Mouse (Mus musculus) heart, embryonic 11.5 days (tissue): ENCODE data around the gene Gja8. TPM values are rescaled to one million over a fixed set of nuclear protein-coding genes. Genes with fewer than 3 reads are reported as not detected.
A peak's percentile ranks its signal among the peaks of the same experiment; 100 is the strongest.

ENCODE experiments used
- ATAC-seq: fragments of 200-750 bp; cut with Nextera tagmentation; replicated peaks from 2 replicates; pipeline ENCODE4 v1.8.0; 2017; ENCODE audit warnings: moderate library complexity; ENCODE audit not compliant: insufficient number of reproducible peaks, low FRiP score, low TSS enrichment
- H3K27ac ChIP-seq: fragments of 300-500 bp; sonication (generic); 2 replicates; pipeline ENCODE4 v1.5.1; 2014; ENCODE audit warnings: mild to moderate bottlenecking, low read depth, low read length
- H3K27me3 ChIP-seq: fragments of 300-500 bp; sonication (generic); 2 replicates; pipeline ENCODE4 v1.6.1; 2014; ENCODE audit warnings: mild to moderate bottlenecking, low read length, mixed read lengths; ENCODE audit not compliant: control insufficient read depth, insufficient read depth
- H3K36me3 ChIP-seq: fragments of 300-500 bp; sonication (generic); 2 replicates; pipeline ENCODE4 v1.6.1; 2014; ENCODE audit warnings: mild to moderate bottlenecking, low read length, moderate library complexity, mixed read lengths; ENCODE audit not compliant: control insufficient read depth, insufficient read depth
- H3K4me1 ChIP-seq: fragments of 300-500 bp; sonication (generic); 2 replicates; pipeline ENCODE4 v1.6.1; 2014; ENCODE audit warnings: low read length; ENCODE audit not compliant: control insufficient read depth, insufficient read depth
- H3K4me2 ChIP-seq: fragments of 300-500 bp; sonication (generic); 2 replicates; pipeline ENCODE4 v1.6.1; 2014; ENCODE audit warnings: mild to moderate bottlenecking, moderate library complexity
- H3K4me3 ChIP-seq: fragments of 300-500 bp; sonication (generic); 2 replicates; pipeline ENCODE4 v1.5.1; 2014; ENCODE audit warnings: low read depth, low read length
- H3K9ac ChIP-seq: fragments of 300-500 bp; sonication (generic); 2 replicates; pipeline ENCODE4 v1.6.1; 2014; ENCODE audit warnings: mild to moderate bottlenecking, low read depth, low read length, moderate library complexity
- H3K9me3 ChIP-seq: fragments of 300-500 bp; sonication (generic); replicated peaks from 2 replicates; pipeline ENCODE4 v1.6.1; 2016; ENCODE audit warnings: low read length; ENCODE audit not compliant: control insufficient read depth
- WGBS: fragments of 180-500 bp; shearing (Covaris S2); extraction: QIAGEN DNeasy Blood & Tissue Kit; methylation state at CpG from one replicate; pipeline ENCODE4 v1.1.7; 2014; ENCODE audit not compliant: insufficient replicate concordance; 5-methylcytosine and 5-hydroxymethylcytosine counted together
- polyA plus RNA-seq: library from polyadenylated mRNA; unstranded; fragments of >200 nt; fragmentation: Nextera tagmentation; extraction: Ambion mirVana; gene quantifications from 2 replicates; pipeline ENCODE4 v1.2.1, GENCODE M21; 2014

The Gja8 gene
- polyA plus RNA-seq, result not detected in 2 replicates

DNA sequence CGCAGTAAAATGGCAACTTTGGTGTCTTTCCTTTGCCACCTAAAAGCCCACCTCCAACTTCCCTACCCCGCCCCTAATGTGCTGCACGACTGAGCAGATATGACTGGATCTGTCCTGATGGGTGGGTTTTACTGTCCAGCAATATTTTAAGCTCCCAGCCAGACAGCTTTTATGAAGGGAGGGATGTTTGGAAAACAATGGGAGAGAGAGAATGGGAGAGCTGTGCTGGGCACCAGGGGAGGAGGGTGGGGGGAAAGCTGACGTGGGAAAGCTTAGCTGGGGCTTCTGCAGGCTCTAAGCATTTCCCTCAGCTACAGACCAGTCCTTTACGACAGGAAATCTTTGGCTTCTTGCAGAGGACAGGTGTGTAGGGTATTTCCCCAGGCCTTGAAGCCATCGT lies at the start of gene Gja8:
Gja8 (minus strand) TSS at position 101 of the 400 bp plus-strand sequence.
- Histone ChIP-seq H3K4me3 (no peak within 1 kb of the TSS), H3K9ac (no peak within 1 kb of the TSS), H3K27me3 (no peaks in the 10 kb centered on the region), H3K27ac (no peak within 1 kb of the TSS), H3K9me3 (no peaks in the 10 kb centered on the region), H3K36me3 (no peaks in the 10 kb centered on the region), H3K4me1 (peaks cover 2% of the 10 kb centered on the region; the same call in 1 of the 2 replicates), H3K4me2 (no peak within 1 kb of the TSS)
- no peak for ATAC-seq
- 62% methylated on average over 6 of the region's 6 CpGs for WGBS

DNA sequence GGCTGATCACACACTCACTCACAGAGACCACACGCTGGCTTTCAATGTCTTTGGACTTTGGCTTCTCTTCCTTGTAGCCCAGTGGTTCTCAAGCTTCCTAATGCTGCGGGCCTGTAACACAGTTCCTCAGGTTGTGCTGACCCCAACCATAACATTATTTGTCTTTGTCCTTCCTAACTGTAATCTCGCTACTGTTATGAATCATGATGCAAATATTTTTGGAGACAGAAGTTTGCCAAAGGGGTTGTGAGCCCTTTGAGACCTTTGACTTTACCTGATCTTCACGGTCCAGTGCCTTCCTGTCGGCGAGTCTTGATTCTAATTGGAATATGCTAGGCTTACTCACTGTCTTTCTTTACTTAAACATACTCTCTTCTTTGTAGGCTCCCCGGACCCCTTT lies 48.6 kb upstream of the Gja8 start:
- H3K4me1 ChIP-seq, result peaks cover 14% of the 10 kb centered on the region
- no peak overlapping the region for H3K27ac ChIP-seq
- H3K9me3 ChIP-seq, result no peaks in the 10 kb centered on the region
- WGBS, result 83% methylated on average over 7 of the region's 7 CpGs
- H3K4me2 ChIP-seq, result no peak overlapping the region
- ATAC-seq, result no peak
- no peak overlapping the region for H3K9ac ChIP-seq
- no peaks in the 10 kb centered on the region for H3K36me3 ChIP-seq
- no peak overlapping the region for H3K4me3 ChIP-seq
- H3K27me3 ChIP-seq, result no peaks in the 10 kb centered on the region

DNA sequence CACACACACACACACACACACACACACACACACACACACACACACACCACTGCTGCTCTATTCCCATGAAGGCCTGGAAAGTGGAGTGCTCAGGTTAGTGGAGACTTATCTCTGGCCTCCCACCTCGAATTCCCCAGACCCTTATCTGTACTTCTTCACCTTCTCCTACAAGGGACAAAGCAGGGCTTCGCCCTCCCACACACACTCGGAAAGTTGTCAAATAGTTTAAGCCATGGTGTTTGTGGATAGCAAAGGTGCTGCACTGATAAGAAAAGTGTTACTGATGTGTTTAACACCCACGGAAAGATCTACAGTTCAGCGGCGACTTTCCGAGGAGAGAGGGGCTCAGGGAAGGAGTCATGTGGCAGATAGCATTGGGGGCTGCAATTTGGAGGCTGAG lies 45.2 kb upstream of the Gja8 start:
- ATAC-seq, result peak; percentile 66
- no peak overlapping the region for H3K4me2 ChIP-seq
- no peak overlapping the region for H3K4me3 ChIP-seq
- H3K36me3 ChIP-seq, result no peaks in the 10 kb centered on the region
- peaks cover 14% of the 10 kb centered on the region for H3K4me1 ChIP-seq
- H3K27ac ChIP-seq, result peak overlapping the region; percentile 80
- H3K27me3 ChIP-seq, result no peaks in the 10 kb centered on the region
- no peaks in the 10 kb centered on the region for H3K9me3 ChIP-seq
- 4% methylated on average over 7 of the region's 7 CpGs for WGBS
- no peak overlapping the region for H3K9ac ChIP-seq

DNA sequence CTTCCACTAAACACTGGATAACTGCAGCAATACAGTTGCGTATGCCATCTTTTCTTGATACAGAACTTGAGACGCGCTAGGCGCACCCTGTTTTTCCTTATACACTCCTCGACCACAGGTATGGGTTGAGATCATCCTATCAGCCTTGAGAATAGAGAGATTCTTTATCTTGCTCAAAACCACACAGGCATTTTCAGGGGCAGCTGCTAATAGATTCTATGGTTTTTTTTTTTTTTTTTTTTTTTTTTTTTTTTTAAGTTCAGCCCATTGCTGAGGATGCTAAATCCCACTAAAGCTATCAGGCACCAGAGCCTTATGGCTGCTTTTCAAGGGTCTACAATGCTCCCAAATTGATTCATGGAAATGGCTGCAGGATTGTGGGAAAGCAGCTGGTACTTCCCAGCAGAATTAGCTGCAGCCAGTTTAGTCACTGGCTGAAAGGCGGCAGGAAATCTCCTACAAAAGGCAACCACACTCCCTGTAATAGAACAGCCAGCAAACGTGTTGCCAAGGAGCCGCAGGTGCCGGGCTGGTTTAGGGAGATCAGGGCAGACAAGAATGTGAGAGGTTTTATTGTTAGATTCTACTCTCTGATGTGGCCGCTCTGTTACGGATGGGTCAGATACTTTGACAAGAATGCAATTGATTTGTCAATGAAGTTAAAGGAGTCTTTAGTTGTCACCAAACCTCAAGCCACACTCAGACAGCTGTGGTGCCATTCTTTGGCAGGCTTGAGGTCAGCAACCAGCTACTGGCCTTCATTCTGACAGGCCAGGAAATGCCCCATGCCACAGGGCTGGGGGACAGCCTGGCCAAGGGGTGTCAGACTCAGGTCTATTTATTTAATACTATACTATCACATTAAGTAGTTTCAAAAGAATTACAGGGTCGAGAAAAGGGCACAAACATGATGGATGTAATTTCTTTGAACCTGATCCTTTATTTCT lies 37.5 kb upstream of the Gja8 start:
- no peak overlapping the region for H3K4me2 ChIP-seq
- no peak overlapping the region for H3K4me3 ChIP-seq
- H3K27me3 ChIP-seq, result no peaks in the 10 kb centered on the region
- no peak overlapping the region for H3K27ac ChIP-seq
- no peaks in the 10 kb centered on the region for H3K9me3 ChIP-seq
- WGBS, result 70% methylated on average over 12 of the region's 12 CpGs
- H3K36me3 ChIP-seq, result no peaks in the 10 kb centered on the region
- H3K9ac ChIP-seq, result no peak overlapping the region
- ATAC-seq, result no peak
- H3K4me1 ChIP-seq, result peaks cover 8% of the 10 kb centered on the region

DNA sequence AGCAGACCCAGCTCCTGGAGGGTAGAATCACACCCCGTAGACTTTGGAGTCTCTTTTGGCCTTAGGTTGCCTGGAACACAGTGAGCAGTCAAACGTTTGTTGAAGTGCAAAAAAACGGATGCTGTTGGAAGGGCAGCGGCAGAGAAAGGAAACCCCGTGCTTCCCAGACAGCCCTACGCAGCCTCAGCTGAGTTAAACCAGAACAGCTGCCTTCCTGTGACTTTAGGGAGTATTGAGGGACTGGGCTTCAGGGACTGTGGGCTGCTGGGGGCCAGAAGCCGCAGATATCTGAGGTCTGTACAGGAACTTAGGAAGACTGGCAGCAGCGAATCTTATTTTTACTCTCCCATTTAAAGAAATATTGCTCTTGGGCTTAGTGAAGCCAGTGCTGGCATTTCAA lies 34.8 kb upstream of the Gja8 start:
- peak overlapping the region; percentile 70 for H3K27ac ChIP-seq
- peak overlapping the region; percentile 38 for H3K4me2 ChIP-seq
- no peaks in the 10 kb centered on the region for H3K36me3 ChIP-seq
- 0 out of 2 replicates have a peak overlapping the region, but pooled peaks have one; percentile 46 for H3K9ac ChIP-seq
- peak; percentile 46; the same call in 1 of the 2 replicates for ATAC-seq
- no peaks in the 10 kb centered on the region for H3K9me3 ChIP-seq
- WGBS, result 16% methylated on average over 8 of the region's 8 CpGs
- H3K4me1 ChIP-seq, result peaks cover 8% of the 10 kb centered on the region
- H3K27me3 ChIP-seq, result no peaks in the 10 kb centered on the region
- H3K4me3 ChIP-seq, result no peak overlapping the region

DNA sequence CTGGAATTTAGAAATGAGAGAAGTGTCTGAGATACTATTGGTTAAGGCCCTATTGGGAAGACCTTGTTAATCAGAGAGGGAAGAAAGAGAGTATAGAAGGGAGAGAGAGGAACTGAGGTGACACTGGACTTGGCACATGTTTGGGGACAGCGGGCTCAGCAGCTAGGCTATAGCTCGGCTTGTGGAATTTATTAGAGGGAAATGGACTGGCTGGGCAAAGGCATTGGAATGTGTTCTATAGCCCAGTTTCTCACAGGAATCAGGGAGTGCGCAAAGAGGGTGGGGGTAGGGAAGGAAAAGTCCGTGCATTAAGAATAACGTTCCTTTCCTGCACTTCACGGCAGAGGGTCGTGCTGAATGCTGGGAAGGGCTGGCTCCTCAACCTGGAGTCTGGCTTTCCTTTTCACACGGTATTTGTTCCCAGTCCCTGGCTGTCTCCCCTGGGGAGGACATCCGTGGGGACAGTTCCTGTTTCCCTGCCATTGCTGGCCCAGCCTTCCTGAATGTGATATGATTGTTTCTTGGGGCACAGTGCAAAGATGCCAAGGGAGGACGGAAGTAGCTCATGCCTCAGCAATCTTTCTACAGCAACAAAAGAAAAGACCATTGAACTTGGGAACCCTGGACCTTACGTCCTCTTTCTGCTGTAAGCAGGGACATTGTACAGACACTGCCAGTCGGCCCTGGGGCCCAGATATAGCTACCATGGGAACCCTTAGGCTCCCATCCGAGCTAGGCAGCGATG lies 27.8 kb upstream of the Gja8 start:
- no peaks in the 10 kb centered on the region for H3K36me3 ChIP-seq
- 35% methylated on average over 14 of the region's 14 CpGs for WGBS
- H3K9ac ChIP-seq, result no peak overlapping the region; the same call in 1 of the 2 replicates
- H3K4me2 ChIP-seq, result 0 out of 2 replicates have a peak overlapping the region, but pooled peaks have one; percentile 1
- no peaks in the 10 kb centered on the region for H3K27me3 ChIP-seq
- H3K4me3 ChIP-seq, result no peak overlapping the region
- no peaks in the 10 kb centered on the region for H3K9me3 ChIP-seq
- H3K4me1 ChIP-seq, result peaks cover 8% of the 10 kb centered on the region
- peak; percentile 71 for ATAC-seq
- H3K27ac ChIP-seq, result peak overlapping the region; percentile 25

DNA sequence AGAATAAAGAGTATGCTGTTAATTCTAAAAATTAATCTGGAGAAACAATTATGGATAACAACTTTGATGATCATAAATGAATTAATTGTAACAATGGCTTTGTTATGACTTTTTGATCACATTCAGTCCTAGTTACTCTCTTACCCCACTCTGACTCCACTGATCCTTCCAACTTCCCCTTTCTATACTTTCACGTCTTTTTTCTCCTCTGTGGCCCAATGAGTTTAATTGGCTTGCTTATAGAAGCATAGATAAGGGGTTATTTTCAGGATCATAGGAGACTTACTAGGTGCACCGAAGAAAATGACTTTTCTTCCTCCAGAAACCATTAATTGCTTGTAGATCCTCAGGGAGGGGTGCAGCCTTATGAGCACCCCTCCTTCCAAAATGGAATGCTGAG lies 16.9 kb upstream of the Gja8 start:
- Histone ChIP-seq H3K4me1 (peaks cover 4% of the 10 kb centered on the region; the same call in 1 of the 2 replicates), H3K27me3 (no peaks in the 10 kb centered on the region), H3K9me3 (0 out of 2 replicates have a peak, but pooled peaks cover 3% of the 10 kb centered on the region), H3K27ac (no peak overlapping the region), H3K36me3 (no peaks in the 10 kb centered on the region), H3K9ac (no peak overlapping the region), H3K4me2 (no peak overlapping the region), H3K4me3 (no peak overlapping the region)
- no peak for ATAC-seq
- WGBS, result 82% methylated on average over 2 of the region's 2 CpGs

DNA sequence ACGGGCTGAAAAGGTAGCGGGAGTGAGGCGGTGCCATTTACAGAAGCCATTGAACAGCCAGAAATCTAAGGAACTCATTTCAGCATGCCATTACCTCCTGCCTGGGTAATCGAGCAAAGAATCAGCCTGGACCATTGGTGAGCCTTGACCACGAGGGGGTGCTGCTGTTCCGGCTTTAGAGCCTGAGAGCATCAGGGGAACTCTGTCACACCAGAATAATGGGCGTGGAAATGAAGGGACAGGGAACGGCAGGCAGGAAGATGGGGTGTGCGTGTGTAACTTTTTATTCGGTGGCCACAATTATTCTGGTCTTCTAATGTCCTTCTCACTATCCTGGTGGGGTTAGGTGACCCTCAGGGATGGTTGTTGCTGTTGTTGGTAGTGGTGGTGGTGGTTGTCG lies 12.9 kb upstream of the Gja8 start:
- Histone ChIP-seq H3K4me2 (peak overlapping the region; percentile 39), H3K4me3 (peak overlapping the region; percentile 19; the same call in 1 of the 2 replicates)

More for the DNA sequence above, 12.9 kb upstream of the Gja8 start:
- Histone ChIP-seq H3K27ac (no peak overlapping the region), H3K9ac (no peak overlapping the region), H3K4me1 (peaks cover 4% of the 10 kb centered on the region; the same call in 1 of the 2 replicates), H3K27me3 (peaks cover 8% of the 10 kb centered on the region), H3K9me3 (0 out of 2 replicates have a peak, but pooled peaks cover 3% of the 10 kb centered on the region), H3K36me3 (no peaks in the 10 kb centered on the region)
- no peak for ATAC-seq
- WGBS, result 10% methylated on average over 11 of the region's 11 CpGs
